Mouse (Mus musculus): ENCODE measurements around the gene Sphk2. TPM values are rescaled to one million over a fixed set of nuclear protein-coding genes. Genes with fewer than 3 reads are reported as not detected.

Sphk2 gene
- 38.4 and 43.4 TPM in 2 replicates for polyA plus RNA-seq (2015; fragmentation: Nextera tagmentation; extraction: Ambion mirVana)

DNA sequence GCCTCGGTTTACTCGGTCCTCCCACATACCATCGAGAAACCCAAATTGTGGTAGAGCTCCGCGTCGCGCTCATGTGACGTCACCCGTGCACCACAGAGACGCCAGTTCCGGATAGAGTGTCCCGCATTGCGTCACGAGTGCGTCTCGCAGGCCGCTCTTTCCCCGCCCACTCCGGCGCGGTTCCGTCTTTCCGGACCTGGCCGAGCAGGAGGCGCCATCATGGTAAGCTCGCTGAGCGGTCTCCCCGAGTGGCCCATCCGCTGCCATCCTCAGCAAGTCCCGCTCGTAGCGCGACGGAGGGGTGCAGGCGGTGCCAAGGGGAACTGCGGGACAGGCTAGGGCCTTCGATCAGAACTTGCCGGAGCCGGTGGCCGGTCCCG is at the start of gene Sphk2:
Sphk2 (minus strand) TSS at position 85 of the 380 bp plus-strand sequence.
- under 1% methylated on average over 41 of the region's 41 CpGs for WGBS
- peak; percentile 80 for ATAC-seq (ENCODE audit: insufficient number of reproducible peaks, low FRiP score, low TSS enrichment, low read depth)
- Histone ChIP-seq H3K27ac (replicated peaks) (peak within 1 kb of the TSS; percentile 95), H3K4me2 (replicated peaks) (peak within 1 kb of the TSS; percentile 91), H3K9ac (peak within 1 kb of the TSS; percentile 95), H3K27me3 (no peaks in the 10 kb centered on the region), H3K36me3 (peaks cover 43% of the 10 kb centered on the region), H3K4me1 (peaks cover 55% of the 10 kb centered on the region), H3K9me3 (replicated peaks) (no peaks in the 10 kb centered on the region), H3K4me3 (replicated peaks) (peak within 1 kb of the TSS; percentile 82)

DNA sequence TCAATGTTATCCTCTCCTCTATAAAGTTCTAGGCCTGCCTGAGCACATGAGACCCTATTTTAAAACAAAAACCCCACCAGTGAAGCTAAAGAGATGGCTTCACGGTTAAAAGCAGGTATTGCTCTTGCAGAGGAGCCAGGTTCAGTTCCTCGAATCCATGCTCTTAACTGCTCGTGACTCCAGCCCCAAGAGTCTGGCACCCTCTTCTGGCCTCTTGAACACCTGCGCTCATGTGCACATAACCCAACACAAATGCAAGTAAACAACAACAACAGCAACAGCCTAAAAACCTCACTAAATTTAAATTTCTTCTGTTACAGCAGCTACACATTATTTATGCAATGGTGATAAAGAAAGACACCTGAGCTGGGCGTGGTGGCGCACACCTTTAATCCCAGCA is 49.7 kb upstream of the Sphk2 start:
- H3K27me3 ChIP-seq: no peaks in the 10 kb centered on the region
- WGBS: 89% methylated on average over 6 of the region's 6 CpGs
- H3K9ac ChIP-seq: no peak overlapping the region
- H3K27ac ChIP-seq (replicated peaks): peak overlapping the region; percentile 71
- peaks cover 10% of the 10 kb centered on the region; the same call in 1 of the 2 replicates for H3K4me1 ChIP-seq
- no peak overlapping the region for H3K4me2 ChIP-seq (replicated peaks)
- no peak for ATAC-seq (ENCODE audit: insufficient number of reproducible peaks, low FRiP score, low TSS enrichment, low read depth)
- no peaks in the 10 kb centered on the region for H3K36me3 ChIP-seq
- no peaks in the 10 kb centered on the region for H3K9me3 ChIP-seq (replicated peaks)
- no peak overlapping the region for H3K4me3 ChIP-seq (replicated peaks)

DNA sequence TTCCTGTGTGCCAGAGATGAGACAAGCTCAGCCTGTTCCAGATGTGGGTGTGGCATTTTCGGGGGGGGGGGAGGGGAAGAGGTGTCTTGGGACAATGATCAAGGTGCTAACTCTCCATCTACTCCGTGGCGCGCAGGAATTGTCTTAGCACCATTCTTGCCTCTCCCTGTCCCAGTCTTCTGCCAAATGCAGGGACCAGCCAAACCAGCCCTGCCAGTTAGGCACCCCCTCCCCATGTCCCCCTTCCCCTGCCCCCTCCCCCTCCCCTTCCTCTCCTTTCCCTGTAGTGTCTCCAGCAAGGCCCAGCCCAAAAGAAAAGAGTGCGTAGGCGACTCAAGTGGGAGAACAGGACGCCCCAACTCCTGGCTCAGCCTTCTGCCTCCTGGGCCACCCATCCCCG is 49.0 kb upstream of the Sphk2 start:
- no peaks in the 10 kb centered on the region for H3K9me3 ChIP-seq (replicated peaks)
- WGBS: 31% methylated on average over 8 of the region's 8 CpGs
- no peak overlapping the region for H3K4me2 ChIP-seq (replicated peaks)
- peak; percentile 68; the same call in 1 of the 2 replicates for ATAC-seq (ENCODE audit: insufficient number of reproducible peaks, low FRiP score, low TSS enrichment, low read depth)
- H3K27ac ChIP-seq (replicated peaks): peak overlapping the region; percentile 71; the same call in 1 of the 2 replicates
- H3K9ac ChIP-seq: no peak overlapping the region
- no peaks in the 10 kb centered on the region for H3K36me3 ChIP-seq
- no peaks in the 10 kb centered on the region for H3K27me3 ChIP-seq
- H3K4me3 ChIP-seq (replicated peaks): no peak overlapping the region
- peaks cover 10% of the 10 kb centered on the region; the same call in 1 of the 2 replicates for H3K4me1 ChIP-seq

GRCm38 (mm10) chr7:45765995-45766394 is 48.2 kb upstream of the Sphk2 start:
- Histone ChIP-seq H3K4me1 (peaks cover 10% of the 10 kb centered on the region; the same call in 1 of the 2 replicates), H3K27ac (replicated peaks) (peak overlapping the region; percentile 55; the same call in 1 of the 2 replicates), H3K4me3 (replicated peaks) (no peak overlapping the region), H3K36me3 (no peaks in the 10 kb centered on the region), H3K27me3 (no peaks in the 10 kb centered on the region), H3K4me2 (replicated peaks) (no peak overlapping the region; the same call in 1 of the 2 replicates), H3K9ac (no peak overlapping the region), H3K9me3 (replicated peaks) (no peaks in the 10 kb centered on the region)
- no peak for ATAC-seq (ENCODE audit: insufficient number of reproducible peaks, low FRiP score, low TSS enrichment, low read depth)
- WGBS: 46% methylated on average over 8 of the region's 8 CpGs

- Histone ChIP-seq H3K9ac (no peak overlapping the region), H3K27me3 (peaks cover 35% of the 10 kb centered on the region), H3K27ac (replicated peaks) (no peak overlapping the region), H3K36me3 (no peaks in the 10 kb centered on the region), H3K4me3 (replicated peaks) (no peak overlapping the region), H3K4me1 (peaks cover 5% of the 10 kb centered on the region), H3K9me3 (replicated peaks) (no peaks in the 10 kb centered on the region), H3K4me2 (replicated peaks) (no peak overlapping the region)
- WGBS: 57% methylated on average over 5 of the region's 5 CpGs
- ATAC-seq (ENCODE audit: insufficient number of reproducible peaks, low FRiP score, low TSS enrichment, low read depth): no peak
These were observed 42.3 kb upstream of the Sphk2 start for GRCm38 (mm10) chr7:45760151-45760550.

GRCm38 (mm10) chr7:45759400-45759799 is 41.6 kb upstream of the Sphk2 start:
- Histone ChIP-seq H3K36me3 (no peaks in the 10 kb centered on the region), H3K9ac (no peak overlapping the region), H3K27ac (replicated peaks) (peak overlapping the region; percentile 45; the same call in 1 of the 2 replicates), H3K4me2 (replicated peaks) (peak overlapping the region; percentile 46), H3K27me3 (peaks cover 35% of the 10 kb centered on the region), H3K9me3 (replicated peaks) (no peaks in the 10 kb centered on the region), H3K4me1 (peaks cover 5% of the 10 kb centered on the region), H3K4me3 (replicated peaks) (peak overlapping the region; percentile 23)
- ATAC-seq (ENCODE audit: insufficient number of reproducible peaks, low FRiP score, low TSS enrichment, low read depth): peak; percentile 70
- 6% methylated on average over 24 of the region's 27 CpGs for WGBS

DNA sequence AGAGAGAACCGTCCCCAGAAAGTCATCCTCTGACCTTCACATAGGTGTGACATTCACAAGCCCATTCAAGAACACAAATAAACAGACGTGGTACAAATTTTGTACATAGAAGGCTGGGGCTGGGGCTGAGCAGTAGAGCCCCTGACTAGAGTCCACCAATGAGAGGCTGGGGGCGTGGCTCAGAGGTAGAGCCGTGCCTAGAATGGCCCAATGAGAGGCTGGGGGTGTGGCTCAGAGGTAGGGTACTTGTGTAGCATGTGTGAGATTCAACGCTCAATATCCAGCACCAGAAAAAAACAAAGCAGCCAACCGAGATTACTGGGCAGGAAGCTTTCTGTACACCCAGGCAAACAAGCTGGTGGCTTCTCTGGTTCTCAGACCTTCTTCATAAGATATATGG is 37.9 kb upstream of the Sphk2 start:
- no peak overlapping the region for H3K4me3 ChIP-seq (replicated peaks)
- no peaks in the 10 kb centered on the region for H3K9me3 ChIP-seq (replicated peaks)
- H3K27me3 ChIP-seq: peaks cover 33% of the 10 kb centered on the region
- peaks cover 5% of the 10 kb centered on the region for H3K4me1 ChIP-seq
- no peak overlapping the region for H3K4me2 ChIP-seq (replicated peaks)
- H3K36me3 ChIP-seq: no peaks in the 10 kb centered on the region
- 56% methylated on average over 6 of the region's 6 CpGs for WGBS
- ATAC-seq (ENCODE audit: insufficient number of reproducible peaks, low FRiP score, low TSS enrichment, low read depth): no peak
- H3K27ac ChIP-seq (replicated peaks): no peak overlapping the region
- no peak overlapping the region for H3K9ac ChIP-seq

- Histone ChIP-seq H3K27me3 (no peaks in the 10 kb centered on the region), H3K27ac (replicated peaks) (no peak overlapping the region), H3K9ac (no peak overlapping the region), H3K4me1 (peaks cover 4% of the 10 kb centered on the region), H3K4me2 (replicated peaks) (no peak overlapping the region), H3K9me3 (replicated peaks) (no peaks in the 10 kb centered on the region), H3K4me3 (replicated peaks) (no peak overlapping the region), H3K36me3 (no peaks in the 10 kb centered on the region)
- ATAC-seq (ENCODE audit: insufficient number of reproducible peaks, low FRiP score, low TSS enrichment, low read depth): no peak
- WGBS: 54% methylated on average over 9 of the region's 9 CpGs
These were observed 32.4 kb upstream of the Sphk2 start for GRCm38 (mm10) chr7:45750162-45750561.

DNA sequence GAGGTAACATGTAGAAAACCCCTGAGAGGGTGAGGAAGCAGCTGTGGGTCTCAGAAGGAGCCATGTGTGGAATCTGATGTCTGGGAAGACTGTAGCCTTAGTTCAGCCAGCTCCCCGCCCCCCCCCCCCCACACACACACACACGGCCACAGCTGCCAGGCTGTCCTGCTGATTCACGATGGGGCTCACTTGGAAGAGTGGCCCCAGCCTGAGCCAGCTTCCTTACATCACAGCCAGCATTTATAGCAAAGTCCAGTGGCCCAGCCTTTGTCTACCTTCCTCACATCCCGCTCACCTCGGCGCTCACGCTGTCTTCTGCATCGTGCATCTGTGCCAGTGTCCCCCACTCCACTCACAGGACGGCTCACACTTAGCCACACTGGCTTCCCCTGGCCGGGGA is 31.6 kb upstream of the Sphk2 start:
- Histone ChIP-seq H3K9me3 (replicated peaks) (no peaks in the 10 kb centered on the region), H3K4me1 (peaks cover 4% of the 10 kb centered on the region), H3K9ac (no peak overlapping the region), H3K4me2 (replicated peaks) (no peak overlapping the region), H3K27ac (replicated peaks) (no peak overlapping the region), H3K4me3 (replicated peaks) (no peak overlapping the region), H3K36me3 (no peaks in the 10 kb centered on the region), H3K27me3 (no peaks in the 10 kb centered on the region)
- WGBS: 42% methylated on average over 10 of the region's 10 CpGs
- no peak for ATAC-seq (ENCODE audit: insufficient number of reproducible peaks, low FRiP score, low TSS enrichment, low read depth)

DNA sequence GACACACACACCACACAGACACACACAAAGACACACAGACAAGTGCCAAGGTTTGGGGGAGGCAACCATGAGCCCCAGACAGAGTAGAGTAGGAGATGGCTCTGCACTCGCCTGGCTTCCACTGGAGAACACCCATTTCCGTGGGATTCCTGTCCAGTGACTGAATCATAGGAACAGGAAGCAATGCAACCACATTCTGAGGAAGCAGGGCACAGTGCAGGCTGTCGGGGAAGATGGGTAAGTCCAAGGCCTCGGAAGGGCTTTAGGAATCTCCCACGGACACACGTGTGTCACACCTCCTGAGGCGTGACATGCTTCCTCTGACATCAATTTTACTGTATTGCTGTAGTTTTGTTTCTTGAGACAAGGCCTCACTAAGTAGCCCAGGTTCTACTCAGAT is 30.3 kb upstream of the Sphk2 start:
- Histone ChIP-seq H3K36me3 (no peaks in the 10 kb centered on the region), H3K9me3 (replicated peaks) (no peaks in the 10 kb centered on the region), H3K4me3 (replicated peaks) (no peak overlapping the region), H3K4me2 (replicated peaks) (no peak overlapping the region), H3K27me3 (no peaks in the 10 kb centered on the region), H3K27ac (replicated peaks) (no peak overlapping the region), H3K9ac (no peak overlapping the region), H3K4me1 (peaks cover 4% of the 10 kb centered on the region)
- WGBS: 71% methylated on average over 7 of the region's 7 CpGs
- no peak for ATAC-seq (ENCODE audit: insufficient number of reproducible peaks, low FRiP score, low TSS enrichment, low read depth)

DNA sequence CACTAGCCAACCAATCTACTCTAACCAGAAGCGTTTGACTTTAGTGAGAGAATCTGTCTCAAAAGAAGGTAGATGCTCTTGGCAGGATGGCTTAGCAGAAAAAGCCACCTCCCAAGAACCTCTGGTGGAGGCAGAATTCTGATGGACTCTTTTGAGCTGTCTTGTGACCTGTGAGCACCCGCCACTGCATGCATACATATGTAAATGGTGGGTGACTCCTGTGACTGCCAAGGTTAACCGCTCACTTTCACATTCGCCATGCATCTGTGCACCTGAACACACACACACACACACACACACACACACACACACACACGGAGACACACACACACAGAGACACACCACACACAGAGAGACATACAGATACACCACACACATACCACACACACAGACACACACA is 29.6 kb upstream of the Sphk2 start:
- no peak overlapping the region for H3K4me3 ChIP-seq (replicated peaks)
- no peak for ATAC-seq (ENCODE audit: insufficient number of reproducible peaks, low FRiP score, low TSS enrichment, low read depth)
- 90% methylated on average over 5 of the region's 5 CpGs for WGBS
- no peaks in the 10 kb centered on the region for H3K9me3 ChIP-seq (replicated peaks)
- H3K27ac ChIP-seq (replicated peaks): no peak overlapping the region
- no peaks in the 10 kb centered on the region for H3K27me3 ChIP-seq
- H3K36me3 ChIP-seq: no peaks in the 10 kb centered on the region
- H3K9ac ChIP-seq: no peak overlapping the region
- no peak overlapping the region for H3K4me2 ChIP-seq (replicated peaks)
- H3K4me1 ChIP-seq: peaks cover 6% of the 10 kb centered on the region

GRCm38 (mm10) chr7:45746518-45746917 is 28.7 kb upstream of the Sphk2 start:
- WGBS: 61% methylated on average over 6 of the region's 6 CpGs

More at GRCm38 (mm10) chr7:45746518-45746917, 28.7 kb upstream of the Sphk2 start:
- Histone ChIP-seq H3K27ac (replicated peaks) (no peak overlapping the region), H3K36me3 (no peaks in the 10 kb centered on the region), H3K27me3 (no peaks in the 10 kb centered on the region), H3K4me2 (replicated peaks) (no peak overlapping the region), H3K9me3 (replicated peaks) (no peaks in the 10 kb centered on the region), H3K4me1 (peaks cover 9% of the 10 kb centered on the region), H3K4me3 (replicated peaks) (no peak overlapping the region), H3K9ac (no peak overlapping the region)
- ATAC-seq (ENCODE audit: insufficient number of reproducible peaks, low FRiP score, low TSS enrichment, low read depth): no peak

Measured in embryonic facial prominence, embryonic 15.5 days (tissue).